Mouse (Mus musculus): ENCODE results near the gene Sntb2. TPM values are rescaled to one million over a fixed set of nuclear protein-coding genes. Genes with fewer than 3 reads are reported as not detected.

Gene Sntb2
- total and polyA plus RNA-seq, 3 experiments, result 0.86 to 2.3 (median 1.3) TPM

GRCm38 (mm10) chr8:107036626-107037025 is 101.1 kb downstream of the Sntb2 start:
- DNase-seq (ENCODE audit: extremely low read depth), result no peak
- Histone ChIP-seq H3K4me1 (ENCODE audit: control insufficient read depth in 1 of 2, insufficient read depth in 2 of 2) (peaks cover 12 to 28% of the 10 kb centered on the region in 2 experiments), H3K36me3 (replicated peaks in 1 of 2; ENCODE audit: control insufficient read depth in 1 of 2, insufficient read depth in 1 of 2, low read length in 1 of 2) (peaks cover 29 to 51% of the 10 kb centered on the region in 2 experiments), H3K27me3 (replicated peaks) (no peaks in the 10 kb centered on the region), H3K4me2 (ENCODE audit: insufficient read depth, low read depth, poor library complexity, severe bottlenecking) (no peak overlapping the region), H3K9me3 (replicated peaks; ENCODE audit: low read length) (no peaks in the 10 kb centered on the region), H3K4me3 (replicated peaks in 1 of 3; ENCODE audit: low read depth in 2 of 3, low read length in 2 of 3, poor library complexity in 1 of 3) (no peak overlapping the region), H3K79me2 (replicated peaks; ENCODE audit: control insufficient read depth, extremely low read depth, insufficient read depth, poor library complexity, severe bottlenecking) (peaks cover 16% of the 10 kb centered on the region; the same call in 1 of the 2 replicates), H3K27ac (ENCODE audit: insufficient read depth, low read depth) (no peak overlapping the region), H3K9ac (ENCODE audit: insufficient read depth, low read depth) (no peak overlapping the region)
- dilution Hi-C loops (cut with MboI; ENCODE audit: extremely low pct_ligation_motif_present, extremely low pct_unique_long_range_greater_than_20kb, low sequenced_read_pairs) (no loop called here), in situ Hi-C loops (cut with MboI; ENCODE audit: low pct_ligation_motif_present, low pct_unique_long_range_greater_than_20kb, low sequenced_read_pairs) (no loop called here)
- TF ChIP-seq IRF4 (IDR thresholded peaks at IDR 0.05; ENCODE audit: low read depth, low read length) (no peak), E2F4 (IDR thresholded peaks at IDR 0.05; ENCODE audit: insufficient replicate concordance, low read depth, low read length) (no peak), KAT2A (IDR thresholded peaks at IDR 0.05; ENCODE audit: insufficient replicate concordance, low read length) (no peak), RAD21 (IDR thresholded peaks at IDR 0.05; ENCODE audit: low read depth, low read length) (no peak), MYC (IDR thresholded peaks at IDR 0.05; ENCODE audit: low read depth, low read length) (no peak), SMC3 (IDR thresholded peaks at IDR 0.05; ENCODE audit: low read depth, low read length) (no peak), JUND (conservative IDR thresholded peaks at IDR 0.05; ENCODE audit: low read depth, low read length) (no peak), ZC3H11A (IDR thresholded peaks at IDR 0.05; ENCODE audit: low read depth, low read length) (no peak), MAZ (IDR thresholded peaks at IDR 0.05; ENCODE audit: low read depth, low read length) (no peak), ELF1 (IDR thresholded peaks at IDR 0.05; ENCODE audit: low read depth, low read length) (no peak), CHD1 (IDR thresholded peaks at IDR 0.05; ENCODE audit: low read depth, low read length) (no peak), NELFE (IDR thresholded peaks at IDR 0.05; ENCODE audit: low read depth, low read length) (no peak), ZNF384 (IDR thresholded peaks at IDR 0.05; ENCODE audit: low read depth, low read length) (no peak)

- in situ Hi-C loops (cut with MboI; ENCODE audit: low pct_ligation_motif_present, low pct_unique_long_range_greater_than_20kb, low sequenced_read_pairs), result no loop called here
- Histone ChIP-seq H3K9ac (ENCODE audit: insufficient read depth, low read depth) (no peak overlapping the region), H3K4me2 (ENCODE audit: insufficient read depth, low read depth, poor library complexity, severe bottlenecking) (no peak overlapping the region), H3K27me3 (replicated peaks) (no peaks in the 10 kb centered on the region), H3K4me3 (replicated peaks in 1 of 3; ENCODE audit: low read depth in 2 of 3, low read length in 2 of 3, poor library complexity in 1 of 3) (no peak overlapping the region), H3K79me2 (replicated peaks; ENCODE audit: control insufficient read depth, extremely low read depth, insufficient read depth, poor library complexity, severe bottlenecking) (no peaks in the 10 kb centered on the region; the same call in 1 of the 2 replicates), H3K36me3 (replicated peaks in 1 of 2; ENCODE audit: control insufficient read depth in 1 of 2, insufficient read depth in 1 of 2, low read length in 1 of 2) (peaks cover 69 to 85% of the 10 kb centered on the region in 2 experiments), H3K27ac (ENCODE audit: insufficient read depth, low read depth) (no peak overlapping the region), H3K4me1 (ENCODE audit: control insufficient read depth in 1 of 2, insufficient read depth in 2 of 2) (peaks cover 0 to 18% of the 10 kb centered on the region in 2 experiments; a peak in 2 of 4 replicates), H3K9me3 (replicated peaks; ENCODE audit: low read length) (no peaks in the 10 kb centered on the region)
- no peak for TF ChIP-seq GABPA (IDR thresholded peaks at IDR 0.05; ENCODE audit: insufficient replicate concordance, low read depth, low read length)
- TF ChIP-seq KAT2A (IDR thresholded peaks at IDR 0.05; ENCODE audit: insufficient replicate concordance, low read length), result no peak
- TF ChIP-seq ZC3H11A (IDR thresholded peaks at IDR 0.05; ENCODE audit: low read depth, low read length), result no peak
- no peak for TF ChIP-seq NELFE (IDR thresholded peaks at IDR 0.05; ENCODE audit: low read depth, low read length)
- no peak for TF ChIP-seq POLR2A (IDR thresholded peaks at IDR 0.05; ENCODE audit: low read depth, low read length)
- TF ChIP-seq SMC3 (IDR thresholded peaks at IDR 0.05; ENCODE audit: low read depth, low read length), result no peak
- no peak for TF ChIP-seq POLR2AphosphoS2 (IDR thresholded peaks at IDR 0.05; ENCODE audit: low read depth, low read length)
- no peak for TF ChIP-seq E2F4 (IDR thresholded peaks at IDR 0.05; ENCODE audit: insufficient replicate concordance, low read depth, low read length)
- TF ChIP-seq PAX5 (IDR thresholded peaks at IDR 0.05; ENCODE audit: low read length), result no peak
- no peak for TF ChIP-seq ZNF384 (IDR thresholded peaks at IDR 0.05; ENCODE audit: low read depth, low read length)
- no peak for TF ChIP-seq MXI1 (IDR thresholded peaks at IDR 0.05; ENCODE audit: low read depth, low read length)
- TF ChIP-seq TBP (conservative IDR thresholded peaks at IDR 0.05; ENCODE audit: low read depth, low read length), result no peak
- TF ChIP-seq USF1 (IDR thresholded peaks at IDR 0.05; ENCODE audit: low read depth, low read length), result no peak
- no peak for TF ChIP-seq SIN3A (IDR thresholded peaks at IDR 0.05; ENCODE audit: low read length)
- TF ChIP-seq TCF12 (IDR thresholded peaks at IDR 0.05; ENCODE audit: low read depth, low read length), result no peak
- no peak for TF ChIP-seq JUND (conservative IDR thresholded peaks at IDR 0.05; ENCODE audit: low read depth, low read length)
- TF ChIP-seq IRF4 (IDR thresholded peaks at IDR 0.05; ENCODE audit: low read depth, low read length), result no peak
- TF ChIP-seq MAX (IDR thresholded peaks at IDR 0.05; ENCODE audit: low read length), result no peak
- DNase-seq (ENCODE audit: extremely low read depth), result no peak
- dilution Hi-C loops (cut with MboI; ENCODE audit: extremely low pct_ligation_motif_present, extremely low pct_unique_long_range_greater_than_20kb, low sequenced_read_pairs), result no loop called here
Observed at GRCm38 (mm10) chr8:107040632-107041031, 105.1 kb downstream of the Sntb2 start.

Data from CH12.LX (cell line).